10 mouse cellular contexts compared by ENCODE assay signal in genomic region chr9:66270038-66270437, GRCm38 (mm10).
A peak's percentile ranks its signal among the peaks of the same experiment; 100 is the strongest.
DNase-seq lines count a peak whose midpoint lies in the region.
"Had no signal": no experiment of that assay in that cellular context is flagged by ENCODE, and none has a peak within 500 bp of the region (broad histone marks: within the 10 kb centered on the region; RNA-seq: fewer than 3 reads in every experiment).

No protein-coding gene starts in this region.

- peak; percentile 70 for DNase-seq in gastrocnemius, adult 18-20 months (ENCODE audit: low spot score)
- no peak for DNase-seq in gastrocnemius, postnatal 4 days (ENCODE audit: low spot score in 2 of 2)
- DNase-seq in kidney, adult 11 months, result peak; percentile 23
- DNase-seq in kidney, adult 18-20 months, result no peak
- peak; percentile 44 for DNase-seq in urinary bladder, postnatal 14 days (ENCODE audit: low spot score)
- DNase-seq in urinary bladder, postnatal 25 days (ENCODE audit: low spot score), result no peak
- no peak for DNase-seq in layer of hippocampus, postnatal 25 days (ENCODE audit: extremely low spot score in 1 of 2, low spot score in 1 of 2)
- DNase-seq in testis, postnatal 14 days (ENCODE audit: low spot score), result no peak
- DNase-seq: lung, postnatal 4 days; thymus, postnatal 4 days had no signal

Comparison
In these comparisons a context has a peak if more than half of its experiments do, and no peak if none do; other contexts are left out.
1. DNase-seq: peak in gastrocnemius, adult 18-20 months (single experiment), kidney, adult 11 months (single experiment) and urinary bladder, postnatal 14 days (single experiment); none in gastrocnemius, postnatal 4 days (0 of 2), kidney, adult 18-20 months (single experiment), urinary bladder, postnatal 25 days (single experiment), layer of hippocampus, postnatal 25 days (0 of 2) and testis, postnatal 14 days (single experiment).